Mouse (Mus musculus): ENCODE measurements around the gene Hcrtr1. TPM values are rescaled to one million over a fixed set of nuclear protein-coding genes. Genes with fewer than 3 reads are reported as not detected.
A peak's percentile ranks its signal among the peaks of the same experiment; 100 is the strongest.

Hcrtr1 gene
- polyA plus RNA-seq (2015; fragmentation: Nextera tagmentation; extraction: Ambion mirVana) = 0.21 TPM in 2 replicates

- peaks cover 24% of the 10 kb centered on the region for H3K4me1 ChIP-seq
- WGBS = 2% methylated on average over 13 of the region's 15 CpGs
Measured at GRCm38 (mm10) chr4:130139214-130139492, at the start of gene Hcrtr1. Gene Hcrtr1, minus strand, starts transcription at chr4:130139359.

GRCm38 (mm10) chr4:130188806-130189297, 49.7 kb upstream of the Hcrtr1 start:
- Histone ChIP-seq H3K9me3 (no peaks in the 10 kb centered on the region), H3K4me2 (peak overlapping the region; percentile 53), H3K9ac (peak overlapping the region; percentile 44; the same call in 1 of the 2 replicates), H3K4me1 (peaks cover 4% of the 10 kb centered on the region; the same call in 1 of the 2 replicates), H3K4me3 (peak overlapping the region; percentile 33), H3K27me3 (no peaks in the 10 kb centered on the region; the same call in 1 of the 2 replicates), H3K36me3 (no peaks in the 10 kb centered on the region), H3K27ac (no peak overlapping the region)
- 0 out of 2 replicates have a peak, but pooled peaks have one; percentile 37 for ATAC-seq (ENCODE audit: insufficient number of reproducible peaks, insufficient read depth, low FRiP score, low TSS enrichment, low read depth)
- WGBS = 2% methylated on average over 13 of the region's 13 CpGs

More at GRCm38 (mm10) chr4:130139214-130139492, at the start of gene Hcrtr1:
- no peaks in the 10 kb centered on the region for H3K9me3 ChIP-seq
- peak within 1 kb of the TSS; percentile 58 for H3K9ac ChIP-seq
- no peak within 1 kb of the TSS for H3K27ac ChIP-seq
- no peak for ATAC-seq (ENCODE audit: insufficient number of reproducible peaks, insufficient read depth, low FRiP score, low TSS enrichment, low read depth)
- peaks cover 79% of the 10 kb centered on the region for H3K27me3 ChIP-seq
- peak within 1 kb of the TSS; percentile 40 for H3K4me3 ChIP-seq
- peak within 1 kb of the TSS; percentile 69 for H3K4me2 ChIP-seq
- H3K36me3 ChIP-seq = no peaks in the 10 kb centered on the region

GRCm38 (mm10) chr4:130186891-130187290, 47.7 kb upstream of the Hcrtr1 start:
- peaks cover 4% of the 10 kb centered on the region; the same call in 1 of the 2 replicates for H3K4me1 ChIP-seq
- H3K4me2 ChIP-seq = no peak overlapping the region
- H3K4me3 ChIP-seq = no peak overlapping the region
- no peaks in the 10 kb centered on the region for H3K36me3 ChIP-seq
- no peak overlapping the region for H3K27ac ChIP-seq
- no peaks in the 10 kb centered on the region; the same call in 1 of the 2 replicates for H3K27me3 ChIP-seq
- no peak overlapping the region for H3K9ac ChIP-seq
- WGBS = 65% methylated on average over 12 of the region's 12 CpGs
- no peak for ATAC-seq (ENCODE audit: insufficient number of reproducible peaks, insufficient read depth, low FRiP score, low TSS enrichment, low read depth)
- no peaks in the 10 kb centered on the region for H3K9me3 ChIP-seq

GRCm38 (mm10) chr4:130186450-130186849, 47.3 kb upstream of the Hcrtr1 start:
- no peaks in the 10 kb centered on the region; the same call in 1 of the 2 replicates for H3K27me3 ChIP-seq
- ATAC-seq (ENCODE audit: insufficient number of reproducible peaks, insufficient read depth, low FRiP score, low TSS enrichment, low read depth) = no peak
- no peaks in the 10 kb centered on the region for H3K9me3 ChIP-seq
- 73% methylated on average over 9 of the region's 9 CpGs for WGBS
- H3K4me1 ChIP-seq = peaks cover 4% of the 10 kb centered on the region; the same call in 1 of the 2 replicates
- H3K9ac ChIP-seq = no peak overlapping the region
- H3K4me2 ChIP-seq = no peak overlapping the region
- H3K36me3 ChIP-seq = no peaks in the 10 kb centered on the region
- H3K4me3 ChIP-seq = no peak overlapping the region
- H3K27ac ChIP-seq = no peak overlapping the region

- Histone ChIP-seq H3K9ac (no peak overlapping the region), H3K4me3 (no peak overlapping the region), H3K27ac (no peak overlapping the region), H3K4me2 (no peak overlapping the region), H3K36me3 (no peaks in the 10 kb centered on the region), H3K27me3 (no peaks in the 10 kb centered on the region), H3K9me3 (no peaks in the 10 kb centered on the region), H3K4me1 (peaks cover 4% of the 10 kb centered on the region; the same call in 1 of the 2 replicates)
- 86% methylated on average over 5 of the region's 5 CpGs for WGBS
- no peak for ATAC-seq (ENCODE audit: insufficient number of reproducible peaks, insufficient read depth, low FRiP score, low TSS enrichment, low read depth)
Measured at GRCm38 (mm10) chr4:130183879-130184278, 44.7 kb upstream of the Hcrtr1 start.

- 68% methylated on average over 13 of the region's 13 CpGs for WGBS
- Histone ChIP-seq H3K27me3 (no peaks in the 10 kb centered on the region), H3K27ac (no peak overlapping the region), H3K9ac (no peak overlapping the region), H3K36me3 (no peaks in the 10 kb centered on the region), H3K4me2 (no peak overlapping the region), H3K4me3 (no peak overlapping the region), H3K4me1 (no peaks in the 10 kb centered on the region), H3K9me3 (no peaks in the 10 kb centered on the region)
- ATAC-seq (ENCODE audit: insufficient number of reproducible peaks, insufficient read depth, low FRiP score, low TSS enrichment, low read depth) = no peak
Measured at GRCm38 (mm10) chr4:130183023-130183422, 43.9 kb upstream of the Hcrtr1 start.

GRCm38 (mm10) chr4:130181886-130182285, 42.7 kb upstream of the Hcrtr1 start:
- Histone ChIP-seq H3K4me3 (no peak overlapping the region), H3K4me1 (peaks cover 9% of the 10 kb centered on the region), H3K9me3 (no peaks in the 10 kb centered on the region), H3K27ac (no peak overlapping the region), H3K9ac (no peak overlapping the region), H3K36me3 (no peaks in the 10 kb centered on the region), H3K4me2 (no peak overlapping the region), H3K27me3 (no peaks in the 10 kb centered on the region; the same call in 1 of the 2 replicates)
- 72% methylated on average over 4 of the region's 4 CpGs for WGBS
- ATAC-seq (ENCODE audit: insufficient number of reproducible peaks, insufficient read depth, low FRiP score, low TSS enrichment, low read depth) = no peak

GRCm38 (mm10) chr4:130180909-130181602, 41.9 kb upstream of the Hcrtr1 start:
- peaks cover 3% of the 10 kb centered on the region for H3K27me3 ChIP-seq
- H3K36me3 ChIP-seq = no peaks in the 10 kb centered on the region
- H3K9me3 ChIP-seq = no peaks in the 10 kb centered on the region
- 63% methylated on average over 7 of the region's 7 CpGs for WGBS
- H3K4me1 ChIP-seq = peaks cover 10% of the 10 kb centered on the region
- ATAC-seq (ENCODE audit: insufficient number of reproducible peaks, insufficient read depth, low FRiP score, low TSS enrichment, low read depth) = no peak
- no peak overlapping the region for H3K27ac ChIP-seq
- no peak overlapping the region for H3K9ac ChIP-seq
- no peak overlapping the region for H3K4me2 ChIP-seq
- H3K4me3 ChIP-seq = no peak overlapping the region

GRCm38 (mm10) chr4:130179876-130180275, 40.7 kb upstream of the Hcrtr1 start:
- Histone ChIP-seq H3K9me3 (no peaks in the 10 kb centered on the region), H3K27ac (no peak overlapping the region), H3K9ac (no peak overlapping the region), H3K4me3 (no peak overlapping the region), H3K36me3 (no peaks in the 10 kb centered on the region), H3K4me2 (no peak overlapping the region), H3K27me3 (peaks cover 13% of the 10 kb centered on the region), H3K4me1 (peaks cover 18% of the 10 kb centered on the region)
- WGBS = 88% methylated on average over 3 of the region's 3 CpGs
- ATAC-seq (ENCODE audit: insufficient number of reproducible peaks, insufficient read depth, low FRiP score, low TSS enrichment, low read depth) = no peak

GRCm38 (mm10) chr4:130177536-130177935, 38.4 kb upstream of the Hcrtr1 start:
- Histone ChIP-seq H3K36me3 (no peaks in the 10 kb centered on the region), H3K4me3 (no peak overlapping the region), H3K4me1 (peaks cover 33% of the 10 kb centered on the region), H3K9me3 (no peaks in the 10 kb centered on the region), H3K9ac (0 out of 2 replicates have a peak overlapping the region, but pooled peaks have one; percentile 11), H3K4me2 (no peak overlapping the region), H3K27ac (no peak overlapping the region), H3K27me3 (peaks cover 34% of the 10 kb centered on the region)
- ATAC-seq (ENCODE audit: insufficient number of reproducible peaks, insufficient read depth, low FRiP score, low TSS enrichment, low read depth) = no peak
- 47% methylated on average over 7 of the region's 7 CpGs for WGBS

GRCm38 (mm10) chr4:130177087-130177486, 37.9 kb upstream of the Hcrtr1 start:
- H3K36me3 ChIP-seq = no peaks in the 10 kb centered on the region
- H3K4me2 ChIP-seq = no peak overlapping the region
- H3K4me1 ChIP-seq = peaks cover 37% of the 10 kb centered on the region
- no peak overlapping the region for H3K4me3 ChIP-seq
- peaks cover 34% of the 10 kb centered on the region for H3K27me3 ChIP-seq
- H3K9ac ChIP-seq = 0 out of 2 replicates have a peak overlapping the region, but pooled peaks have one; percentile 11
- no peak overlapping the region for H3K27ac ChIP-seq
- whole genome bisulfite sequencing = 49% methylated on average over 4 of the region's 4 CpGs
- no peak for ATAC-seq (ENCODE audit: insufficient number of reproducible peaks, insufficient read depth, low FRiP score, low TSS enrichment, low read depth)
- no peaks in the 10 kb centered on the region for H3K9me3 ChIP-seq

GRCm38 (mm10) chr4:130176156-130176720, 37.1 kb upstream of the Hcrtr1 start:
- Histone ChIP-seq H3K4me1 (peaks cover 46% of the 10 kb centered on the region), H3K36me3 (no peaks in the 10 kb centered on the region), H3K4me3 (no peak overlapping the region), H3K27ac (no peak overlapping the region), H3K9me3 (no peaks in the 10 kb centered on the region), H3K9ac (no peak overlapping the region), H3K27me3 (peaks cover 34% of the 10 kb centered on the region), H3K4me2 (no peak overlapping the region)
- 64% methylated on average over 5 of the region's 5 CpGs for WGBS
- ATAC-seq (ENCODE audit: insufficient number of reproducible peaks, insufficient read depth, low FRiP score, low TSS enrichment, low read depth) = no peak
